Mouse (Mus musculus): Measurements from ENCODE around the gene Cib3. TPM values are rescaled to one million over a fixed set of nuclear protein-coding genes. Genes with fewer than 3 reads are reported as not detected.
A peak's percentile ranks its signal among the peaks of the same experiment; 100 is the strongest.

The Cib3 gene
- total and polyA plus RNA-seq, 3 experiments, result not detected

- H3K27me3 ChIP-seq (replicated peaks), result no peaks in the 10 kb centered on the region
- in situ Hi-C loops (cut with MboI; ENCODE audit: low pct_ligation_motif_present, low pct_unique_long_range_greater_than_20kb, low sequenced_read_pairs), result no loop called here
- peaks cover 76% of the 10 kb centered on the region for H3K79me2 ChIP-seq (replicated peaks; ENCODE audit: control insufficient read depth, extremely low read depth, insufficient read depth, poor library complexity, severe bottlenecking)
- peak within 1 kb of the TSS; percentile 85 for H3K9ac ChIP-seq (ENCODE audit: insufficient read depth, low read depth)
- dilution Hi-C loops (cut with MboI; ENCODE audit: extremely low pct_ligation_motif_present, extremely low pct_unique_long_range_greater_than_20kb, low sequenced_read_pairs), result no loop called here
- peaks cover 18 to 53% of the 10 kb centered on the region in 2 experiments for H3K36me3 ChIP-seq (replicated peaks in 1 of 2; ENCODE audit: control insufficient read depth in 1 of 2, insufficient read depth in 1 of 2, low read length in 1 of 2)
- H3K4me1 ChIP-seq (ENCODE audit: control insufficient read depth in 1 of 2, insufficient read depth in 2 of 2), result peaks cover 18 to 47% of the 10 kb centered on the region in 2 experiments
- H3K9me3 ChIP-seq (replicated peaks; ENCODE audit: low read length), result no peaks in the 10 kb centered on the region
- H3K4me3 ChIP-seq (replicated peaks in 1 of 3; ENCODE audit: low read depth in 2 of 3, low read length in 2 of 3, poor library complexity in 1 of 3), result peak within 1 kb of the TSS; percentile 87 to 98 (median 95)
- peak; percentile 100 for DNase-seq (ENCODE audit: extremely low read depth)
- TF ChIP-seq ZKSCAN1 (IDR thresholded peaks at IDR 0.05; ENCODE audit: borderline replicate concordance, low read depth, low read length) (no peak), CHD2 (IDR thresholded peaks at IDR 0.05; ENCODE audit: low read length) (peak; percentile 80), MXI1 (IDR thresholded peaks at IDR 0.05; ENCODE audit: low read depth, low read length) (peak; percentile 74; the same call in 1 of the 2 replicates), MYC (IDR thresholded peaks at IDR 0.05; ENCODE audit: low read depth, low read length) (peak; percentile 94), UBTF (IDR thresholded peaks at IDR 0.05; ENCODE audit: low read depth, low read length) (no peak), BHLHE40 (IDR thresholded peaks at IDR 0.05; ENCODE audit: low read depth, low read length) (peak; percentile 59), EP300 (IDR thresholded peaks at IDR 0.05; ENCODE audit: low read length) (no peak), CHD1 (IDR thresholded peaks at IDR 0.05; ENCODE audit: low read depth, low read length) (no peak), RCOR1 (conservative IDR thresholded peaks at IDR 0.05; ENCODE audit: low read depth, low read length) (no peak), CTCF (conservative IDR thresholded peaks at IDR 0.05 in 1 of 2, IDR thresholded peaks at IDR 0.05 in 1 of 2; ENCODE audit: low read depth in 2 of 2, low read length in 2 of 2) (no peak), POLR2AphosphoS2 (IDR thresholded peaks at IDR 0.05; ENCODE audit: low read depth, low read length) (peak; percentile 54; the same call in 1 of the 2 replicates), HCFC1 (IDR thresholded peaks at IDR 0.05; ENCODE audit: low read depth, low read length) (peak; percentile 64), E2F4 (IDR thresholded peaks at IDR 0.05; ENCODE audit: insufficient replicate concordance, low read depth, low read length) (peak; percentile 97), MAZ (IDR thresholded peaks at IDR 0.05; ENCODE audit: low read depth, low read length) (no peak), ETS1 (conservative IDR thresholded peaks at IDR 0.05; ENCODE audit: low read depth, low read length) (peak; percentile 43; the same call in 1 of the 2 replicates), IRF4 (IDR thresholded peaks at IDR 0.05; ENCODE audit: low read depth, low read length) (peak; percentile 67), SIN3A (IDR thresholded peaks at IDR 0.05; ENCODE audit: low read length) (peak; percentile 61; the same call in 1 of the 2 replicates), ELF1 (IDR thresholded peaks at IDR 0.05; ENCODE audit: low read depth, low read length) (peak; percentile 97), NRF1 (IDR thresholded peaks at IDR 0.05; ENCODE audit: low read depth, low read length) (peak; percentile 91), POLR2A (IDR thresholded peaks at IDR 0.05; ENCODE audit: low read depth, low read length) (peak; percentile 78), USF2 (conservative IDR thresholded peaks at IDR 0.05; ENCODE audit: low read depth, low read length) (no peak; the same call in 1 of the 2 replicates), GABPA (IDR thresholded peaks at IDR 0.05; ENCODE audit: insufficient replicate concordance, low read depth, low read length) (no peak), TCF12 (IDR thresholded peaks at IDR 0.05; ENCODE audit: low read depth, low read length) (peak; percentile 84), SMC3 (IDR thresholded peaks at IDR 0.05; ENCODE audit: low read depth, low read length) (no peak), MAX (IDR thresholded peaks at IDR 0.05; ENCODE audit: low read length) (peak; percentile 99), RAD21 (IDR thresholded peaks at IDR 0.05; ENCODE audit: low read depth, low read length) (no peak), ZNF384 (IDR thresholded peaks at IDR 0.05; ENCODE audit: low read depth, low read length) (no peak), NELFE (IDR thresholded peaks at IDR 0.05; ENCODE audit: low read depth, low read length) (peak; percentile 85), USF1 (IDR thresholded peaks at IDR 0.05; ENCODE audit: low read depth, low read length) (no peak), MEF2A (IDR thresholded peaks at IDR 0.05; ENCODE audit: borderline replicate concordance, low read depth, low read length) (peak; percentile 17; the same call in 1 of the 2 replicates), MAFK (IDR thresholded peaks at IDR 0.05; ENCODE audit: insufficient replicate concordance, low read length) (no peak), PAX5 (IDR thresholded peaks at IDR 0.05; ENCODE audit: low read length) (no peak), JUN (IDR thresholded peaks at IDR 0.05; ENCODE audit: insufficient read depth, low read depth, low read length) (no peak), JUND (conservative IDR thresholded peaks at IDR 0.05; ENCODE audit: low read depth, low read length) (no peak), ZC3H11A (IDR thresholded peaks at IDR 0.05; ENCODE audit: low read depth, low read length) (no peak), KAT2A (IDR thresholded peaks at IDR 0.05; ENCODE audit: insufficient replicate concordance, low read length) (0 out of 2 replicates have a peak, but pooled peaks have one; percentile 16), ZMIZ1 (IDR thresholded peaks at IDR 0.05; ENCODE audit: low read depth, low read length) (peak; percentile 38; the same call in 1 of the 2 replicates), TBP (conservative IDR thresholded peaks at IDR 0.05; ENCODE audit: low read depth, low read length) (peak; percentile 82)
- H3K4me2 ChIP-seq (ENCODE audit: insufficient read depth, low read depth, poor library complexity, severe bottlenecking), result peak within 1 kb of the TSS; percentile 82
- H3K27ac ChIP-seq (ENCODE audit: insufficient read depth, low read depth), result peak within 1 kb of the TSS; percentile 82
Measured at GRCm38 (mm10) chr8:72160707-72161697, 51.6 kb downstream of the Cib3 start, which contains the start of gene Rab8a. Rab8a (plus strand) TSS chr8:72161200.

All from CH12.LX (cell line).